Mouse (Mus musculus): ENCODE results near the gene Hand2. TPM values are rescaled to one million over a fixed set of nuclear protein-coding genes. Genes with fewer than 3 reads are reported as not detected.

The Hand2 gene
- polyA plus RNA-seq, 1 experiment from 2014 or later, result 17.9 TPM

GRCm38 (mm10) chr8:57343731-57344315 lies 23.0 kb downstream of the Hand2 start:
- Histone ChIP-seq H3K4me2 (no peak overlapping the region), H3K9me3 (replicated peaks; ENCODE audit: control insufficient read depth, low read length) (no peaks in the 10 kb centered on the region), H3K27me3 (ENCODE audit: control insufficient read depth, insufficient read depth, low read length) (no peaks in the 10 kb centered on the region), H3K4me1 (ENCODE audit: control insufficient read depth, insufficient read depth, low read length) (peaks cover 49% of the 10 kb centered on the region), H3K27ac (ENCODE audit: low read depth, low read length) (no peak overlapping the region), H3K4me3 (ENCODE audit: low read depth, low read length) (no peak overlapping the region), H3K9ac (ENCODE audit: low read depth, low read length) (no peak overlapping the region), H3K36me3 (ENCODE audit: control insufficient read depth, insufficient read depth, low read length) (no peaks in the 10 kb centered on the region)
- ATAC-seq (replicated peaks; ENCODE audit: insufficient number of reproducible peaks, low FRiP score, low TSS enrichment), result no peak
- WGBS (ENCODE audit: insufficient replicate concordance), result 19% methylated on average over 6 of the region's 6 CpGs

GRCm38 (mm10) chr8:57344956-57345870 lies 24.4 kb downstream of the Hand2 start:
- no peak overlapping the region for H3K9ac ChIP-seq (ENCODE audit: low read depth, low read length)
- H3K4me2 ChIP-seq, result 0 out of 2 replicates have a peak overlapping the region, but pooled peaks have one; percentile 14
- no peaks in the 10 kb centered on the region for H3K9me3 ChIP-seq (replicated peaks; ENCODE audit: control insufficient read depth, low read length)
- 21% methylated on average over 23 of the region's 23 CpGs for WGBS (ENCODE audit: insufficient replicate concordance)
- peaks cover 46% of the 10 kb centered on the region for H3K4me1 ChIP-seq (ENCODE audit: control insufficient read depth, insufficient read depth, low read length)
- H3K36me3 ChIP-seq (ENCODE audit: control insufficient read depth, insufficient read depth, low read length), result no peaks in the 10 kb centered on the region
- ATAC-seq (replicated peaks; ENCODE audit: insufficient number of reproducible peaks, low FRiP score, low TSS enrichment), result no peak
- no peaks in the 10 kb centered on the region for H3K27me3 ChIP-seq (ENCODE audit: control insufficient read depth, insufficient read depth, low read length)
- H3K27ac ChIP-seq (ENCODE audit: low read depth, low read length), result no peak overlapping the region
- no peak overlapping the region for H3K4me3 ChIP-seq (ENCODE audit: low read depth, low read length)

GRCm38 (mm10) chr8:57346371-57346770 lies 25.6 kb downstream of the Hand2 start:
- peaks cover 36% of the 10 kb centered on the region for H3K4me1 ChIP-seq (ENCODE audit: control insufficient read depth, insufficient read depth, low read length)
- no peaks in the 10 kb centered on the region for H3K9me3 ChIP-seq (replicated peaks; ENCODE audit: control insufficient read depth, low read length)
- no peaks in the 10 kb centered on the region for H3K27me3 ChIP-seq (ENCODE audit: control insufficient read depth, insufficient read depth, low read length)
- ATAC-seq (replicated peaks; ENCODE audit: insufficient number of reproducible peaks, low FRiP score, low TSS enrichment), result no peak
- 41% methylated on average over 7 of the region's 7 CpGs for WGBS (ENCODE audit: insufficient replicate concordance)
- H3K36me3 ChIP-seq (ENCODE audit: control insufficient read depth, insufficient read depth, low read length), result no peaks in the 10 kb centered on the region
- H3K4me2 ChIP-seq, result no peak overlapping the region
- no peak overlapping the region for H3K27ac ChIP-seq (ENCODE audit: low read depth, low read length)
- no peak overlapping the region for H3K4me3 ChIP-seq (ENCODE audit: low read depth, low read length)
- H3K9ac ChIP-seq (ENCODE audit: low read depth, low read length), result no peak overlapping the region

GRCm38 (mm10) chr8:57347141-57347540 lies 26.4 kb downstream of the Hand2 start:
- H3K27me3 ChIP-seq (ENCODE audit: control insufficient read depth, insufficient read depth, low read length), result no peaks in the 10 kb centered on the region
- WGBS (ENCODE audit: insufficient replicate concordance), result 44% methylated on average over 5 of the region's 5 CpGs

GRCm38 (mm10) chr8:57348251-57348650 lies 27.5 kb downstream of the Hand2 start:
- H3K9ac ChIP-seq (ENCODE audit: low read depth, low read length), result no peak overlapping the region
- peaks cover 23% of the 10 kb centered on the region for H3K4me1 ChIP-seq (ENCODE audit: control insufficient read depth, insufficient read depth, low read length)
- no peak overlapping the region for H3K27ac ChIP-seq (ENCODE audit: low read depth, low read length)
- peak overlapping the region; percentile 75 for H3K4me2 ChIP-seq
- no peak overlapping the region for H3K4me3 ChIP-seq (ENCODE audit: low read depth, low read length)
- 19% methylated on average over 4 of the region's 4 CpGs for WGBS (ENCODE audit: insufficient replicate concordance)
- no peaks in the 10 kb centered on the region for H3K27me3 ChIP-seq (ENCODE audit: control insufficient read depth, insufficient read depth, low read length)
- no peak for ATAC-seq (replicated peaks; ENCODE audit: insufficient number of reproducible peaks, low FRiP score, low TSS enrichment)
- H3K36me3 ChIP-seq (ENCODE audit: control insufficient read depth, insufficient read depth, low read length), result no peaks in the 10 kb centered on the region
- H3K9me3 ChIP-seq (replicated peaks; ENCODE audit: control insufficient read depth, low read length), result no peaks in the 10 kb centered on the region

More at GRCm38 (mm10) chr8:57347141-57347540, 26.4 kb downstream of the Hand2 start:
- no peak overlapping the region for H3K27ac ChIP-seq (ENCODE audit: low read depth, low read length)
- H3K9me3 ChIP-seq (replicated peaks; ENCODE audit: control insufficient read depth, low read length), result no peaks in the 10 kb centered on the region
- no peaks in the 10 kb centered on the region for H3K36me3 ChIP-seq (ENCODE audit: control insufficient read depth, insufficient read depth, low read length)
- no peak for ATAC-seq (replicated peaks; ENCODE audit: insufficient number of reproducible peaks, low FRiP score, low TSS enrichment)
- no peak overlapping the region for H3K9ac ChIP-seq (ENCODE audit: low read depth, low read length)
- no peak overlapping the region for H3K4me2 ChIP-seq
- peaks cover 29% of the 10 kb centered on the region for H3K4me1 ChIP-seq (ENCODE audit: control insufficient read depth, insufficient read depth, low read length)
- H3K4me3 ChIP-seq (ENCODE audit: low read depth, low read length), result no peak overlapping the region

- no peaks in the 10 kb centered on the region for H3K27me3 ChIP-seq (ENCODE audit: control insufficient read depth, insufficient read depth, low read length)
- no peaks in the 10 kb centered on the region for H3K36me3 ChIP-seq (ENCODE audit: control insufficient read depth, insufficient read depth, low read length)
- H3K9me3 ChIP-seq (replicated peaks; ENCODE audit: control insufficient read depth, low read length), result no peaks in the 10 kb centered on the region
- no peak overlapping the region; the same call in 1 of the 2 replicates for H3K27ac ChIP-seq (ENCODE audit: low read depth, low read length)
- ATAC-seq (replicated peaks; ENCODE audit: insufficient number of reproducible peaks, low FRiP score, low TSS enrichment), result no peak
- H3K4me2 ChIP-seq, result peak overlapping the region; percentile 75
- H3K4me3 ChIP-seq (ENCODE audit: low read depth, low read length), result peak overlapping the region; percentile 18
- WGBS (ENCODE audit: insufficient replicate concordance), result 3% methylated on average over 23 of the region's 23 CpGs
- H3K9ac ChIP-seq (ENCODE audit: low read depth, low read length), result peak overlapping the region; percentile 53
- H3K4me1 ChIP-seq (ENCODE audit: control insufficient read depth, insufficient read depth, low read length), result peaks cover 21% of the 10 kb centered on the region
These were observed 28.2 kb downstream of the Hand2 start for GRCm38 (mm10) chr8:57348866-57349520.

GRCm38 (mm10) chr8:57351861-57352260 lies 31.1 kb downstream of the Hand2 start:
- no peaks in the 10 kb centered on the region for H3K27me3 ChIP-seq (ENCODE audit: control insufficient read depth, insufficient read depth, low read length)
- no peak overlapping the region for H3K4me3 ChIP-seq (ENCODE audit: low read depth, low read length)
- 38% methylated on average over 2 of the region's 2 CpGs for WGBS (ENCODE audit: insufficient replicate concordance)
- no peak overlapping the region for H3K4me2 ChIP-seq
- H3K9ac ChIP-seq (ENCODE audit: low read depth, low read length), result no peak overlapping the region
- no peak for ATAC-seq (replicated peaks; ENCODE audit: insufficient number of reproducible peaks, low FRiP score, low TSS enrichment)
- H3K27ac ChIP-seq (ENCODE audit: low read depth, low read length), result no peak overlapping the region
- H3K4me1 ChIP-seq (ENCODE audit: control insufficient read depth, insufficient read depth, low read length), result peaks cover 17% of the 10 kb centered on the region; the same call in 1 of the 2 replicates
- no peaks in the 10 kb centered on the region for H3K36me3 ChIP-seq (ENCODE audit: control insufficient read depth, insufficient read depth, low read length)
- H3K9me3 ChIP-seq (replicated peaks; ENCODE audit: control insufficient read depth, low read length), result no peaks in the 10 kb centered on the region
